Mouse (Mus musculus) embryonic facial prominence, embryonic 12.5 days (tissue): ENCODE measurements around the gene Slc52a3. TPM values are rescaled to one million over a fixed set of nuclear protein-coding genes. Genes with fewer than 3 reads are reported as not detected.

Experiments
- ATAC-seq: fragments of 200-750 bp; cut with Nextera tagmentation; 2 replicates; pipeline ENCODE4 v1.8.0; 2017; ENCODE audit not compliant: insufficient number of reproducible peaks, insufficient read depth, low FRiP score, low TSS enrichment
- H3K27ac ChIP-seq: fragments of 300-500 bp; sonication (generic); 2 replicates; pipeline ENCODE4 v1.5.1; 2016; ENCODE audit warnings: mild to moderate bottlenecking
- H3K27me3 ChIP-seq: fragments of 300-500 bp; sonication (generic); 2 replicates; pipeline ENCODE4 v1.6.1; 2016; ENCODE audit warnings: mild to moderate bottlenecking, moderate library complexity
- H3K36me3 ChIP-seq: fragments of 300-500 bp; sonication (generic); 2 replicates; pipeline ENCODE4 v1.6.1; 2016; ENCODE audit warnings: mild to moderate bottlenecking
- H3K4me1 ChIP-seq: fragments of 300-500 bp; sonication (generic); 2 replicates; pipeline ENCODE4 v1.6.1; 2016
- H3K4me2 ChIP-seq: fragments of 300-500 bp; sonication (generic); replicated peaks from 2 replicates; pipeline ENCODE4 v1.6.1; 2016; ENCODE audit warnings: mild to moderate bottlenecking, moderate library complexity
- H3K4me3 ChIP-seq: fragments of 300-500 bp; sonication (generic); 2 replicates; pipeline ENCODE4 v1.5.1; 2016; ENCODE audit warnings: mild to moderate bottlenecking
- H3K9ac ChIP-seq: fragments of 300-500 bp; sonication (generic); 2 replicates; pipeline ENCODE4 v1.6.1; 2016; ENCODE audit warnings: mild to moderate bottlenecking, moderate library complexity
- H3K9me3 ChIP-seq: fragments of 300-500 bp; sonication (generic); 2 replicates; pipeline ENCODE4 v1.6.1; 2016; ENCODE audit warnings: mild to moderate bottlenecking, moderate library complexity
- WGBS: fragments of 180-500 bp; shearing (Covaris S2); methylation state at CpG from one replicate; pipeline ENCODE4 v1.1.7; 2016; 5-methylcytosine and 5-hydroxymethylcytosine counted together
- polyA plus RNA-seq: library from polyadenylated mRNA; unstranded; fragments of >200 nt; fragmentation: Nextera tagmentation; extraction: Ambion mirVana; gene quantifications from 2 replicates; pipeline ENCODE4 v1.2.1, GENCODE M21; 2016

Gene Slc52a3
- polyA plus RNA-seq, 1 experiment from 2014 or later = 1.2 TPM

- H3K27me3 ChIP-seq = 0 out of 2 replicates have a peak, but pooled peaks cover 4% of the 10 kb centered on the region
- ATAC-seq = peak; percentile 24; the same call in 1 of the 2 replicates
- H3K27ac ChIP-seq = no peak overlapping the region
- H3K4me1 ChIP-seq = peaks cover 41% of the 10 kb centered on the region
- H3K4me3 ChIP-seq = no peak overlapping the region
- H3K36me3 ChIP-seq = peaks cover 6% of the 10 kb centered on the region
- no peak overlapping the region for H3K4me2 ChIP-seq
- 6% methylated on average over 9 of the region's 9 CpGs for WGBS
- no peak overlapping the region for H3K9ac ChIP-seq
- no peaks in the 10 kb centered on the region for H3K9me3 ChIP-seq
Measured at GRCm38 (mm10) chr2:151964052-151964451, 32.3 kb upstream of the Slc52a3 start.

- Histone ChIP-seq H3K4me1 (peaks cover 56% of the 10 kb centered on the region), H3K27me3 (0 out of 2 replicates have a peak, but pooled peaks cover 5% of the 10 kb centered on the region), H3K4me2 (no peak overlapping the region), H3K4me3 (no peak overlapping the region), H3K9me3 (no peaks in the 10 kb centered on the region), H3K27ac (peak overlapping the region; percentile 32; the same call in 1 of the 2 replicates), H3K36me3 (peaks cover 16% of the 10 kb centered on the region), H3K9ac (no peak overlapping the region)
- WGBS = 22% methylated on average over 9 of the region's 9 CpGs
- no peak for ATAC-seq
Measured at GRCm38 (mm10) chr2:151967176-151967750, 29.0 kb upstream of the Slc52a3 start.

GRCm38 (mm10) chr2:151967792-151968191 lies 28.5 kb upstream of the Slc52a3 start:
- no peak overlapping the region for H3K4me3 ChIP-seq
- no peak overlapping the region for H3K9ac ChIP-seq
- peaks cover 16% of the 10 kb centered on the region for H3K36me3 ChIP-seq
- H3K4me2 ChIP-seq = no peak overlapping the region
- peak overlapping the region; percentile 32; the same call in 1 of the 2 replicates for H3K27ac ChIP-seq
- no peak for ATAC-seq
- peaks cover 53% of the 10 kb centered on the region for H3K4me1 ChIP-seq
- 71% methylated on average over 2 of the region's 2 CpGs for WGBS
- H3K27me3 ChIP-seq = peaks cover 11% of the 10 kb centered on the region; the same call in 1 of the 2 replicates
- no peaks in the 10 kb centered on the region for H3K9me3 ChIP-seq

- H3K9ac ChIP-seq = no peak overlapping the region
- ATAC-seq = no peak
Measured at GRCm38 (mm10) chr2:151968451-151968850, 27.9 kb upstream of the Slc52a3 start.

GRCm38 (mm10) chr2:151968986-151969385 lies 27.3 kb upstream of the Slc52a3 start:
- Histone ChIP-seq H3K27me3 (peaks cover 21% of the 10 kb centered on the region), H3K4me2 (0 out of 2 replicates have a peak overlapping the region, but pooled peaks have one; percentile 1), H3K27ac (no peak overlapping the region), H3K9ac (no peak overlapping the region), H3K36me3 (peaks cover 16% of the 10 kb centered on the region), H3K4me1 (peaks cover 55% of the 10 kb centered on the region), H3K9me3 (no peaks in the 10 kb centered on the region), H3K4me3 (no peak overlapping the region)
- WGBS = 89% methylated on average over 7 of the region's 7 CpGs
- ATAC-seq = no peak

More at GRCm38 (mm10) chr2:151968451-151968850, 27.9 kb upstream of the Slc52a3 start:
- Histone ChIP-seq H3K9me3 (no peaks in the 10 kb centered on the region), H3K36me3 (peaks cover 16% of the 10 kb centered on the region), H3K27me3 (peaks cover 16% of the 10 kb centered on the region), H3K4me1 (peaks cover 55% of the 10 kb centered on the region), H3K27ac (no peak overlapping the region), H3K4me3 (no peak overlapping the region), H3K4me2 (no peak overlapping the region)
- 81% methylated on average over 8 of the region's 8 CpGs for WGBS

- Histone ChIP-seq H3K9me3 (no peaks in the 10 kb centered on the region), H3K4me3 (no peak overlapping the region), H3K9ac (no peak overlapping the region), H3K27ac (no peak overlapping the region), H3K4me2 (peak overlapping the region; percentile 70; the same call in 1 of the 2 replicates), H3K4me1 (peaks cover 54% of the 10 kb centered on the region), H3K27me3 (peaks cover 25% of the 10 kb centered on the region), H3K36me3 (peaks cover 16% of the 10 kb centered on the region)
- WGBS = 90% methylated on average over 6 of the region's 6 CpGs
- ATAC-seq = no peak
Measured at GRCm38 (mm10) chr2:151969396-151969795, 26.9 kb upstream of the Slc52a3 start.

GRCm38 (mm10) chr2:151970191-151971172 lies 25.8 kb upstream of the Slc52a3 start:
- peaks cover 52% of the 10 kb centered on the region for H3K4me1 ChIP-seq
- H3K27ac ChIP-seq = peak overlapping the region; percentile 72
- peaks cover 30% of the 10 kb centered on the region for H3K27me3 ChIP-seq
- no peaks in the 10 kb centered on the region for H3K9me3 ChIP-seq
- peak overlapping the region; percentile 40 for H3K4me3 ChIP-seq
- peaks cover 16% of the 10 kb centered on the region for H3K36me3 ChIP-seq
- peak; percentile 83 for ATAC-seq
- H3K9ac ChIP-seq = peak overlapping the region; percentile 55; the same call in 1 of the 2 replicates
- H3K4me2 ChIP-seq = peak overlapping the region; percentile 70
- 45% methylated on average over 53 of the region's 53 CpGs for WGBS

DNA sequence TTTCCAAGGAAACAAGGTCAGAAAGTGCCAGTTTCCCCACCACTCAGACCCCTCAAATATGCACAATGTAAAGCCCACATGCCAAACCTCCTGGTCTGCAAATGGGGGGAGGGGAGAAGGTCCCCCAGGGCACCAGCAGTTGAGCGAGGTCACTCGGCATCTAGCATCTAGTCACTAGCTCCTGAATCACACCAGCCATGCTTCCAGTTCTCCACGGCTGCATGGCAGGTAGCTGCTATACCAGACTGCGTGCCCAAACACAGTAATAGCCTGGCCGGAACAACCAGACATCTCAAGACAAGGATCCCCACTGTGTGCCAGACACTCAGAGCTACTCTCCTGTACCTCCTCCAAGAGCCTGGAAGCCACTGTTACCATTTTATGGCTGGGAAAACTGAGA lies 24.6 kb upstream of the Slc52a3 start:
- H3K9ac ChIP-seq = no peak overlapping the region
- peaks cover 30% of the 10 kb centered on the region for H3K27me3 ChIP-seq
- ATAC-seq = no peak
- H3K4me2 ChIP-seq = no peak overlapping the region
- H3K4me3 ChIP-seq = no peak overlapping the region
- no peak overlapping the region; the same call in 1 of the 2 replicates for H3K27ac ChIP-seq
- no peaks in the 10 kb centered on the region for H3K9me3 ChIP-seq
- H3K4me1 ChIP-seq = peaks cover 52% of the 10 kb centered on the region
- 82% methylated on average over 5 of the region's 5 CpGs for WGBS
- peaks cover 16% of the 10 kb centered on the region for H3K36me3 ChIP-seq

DNA sequence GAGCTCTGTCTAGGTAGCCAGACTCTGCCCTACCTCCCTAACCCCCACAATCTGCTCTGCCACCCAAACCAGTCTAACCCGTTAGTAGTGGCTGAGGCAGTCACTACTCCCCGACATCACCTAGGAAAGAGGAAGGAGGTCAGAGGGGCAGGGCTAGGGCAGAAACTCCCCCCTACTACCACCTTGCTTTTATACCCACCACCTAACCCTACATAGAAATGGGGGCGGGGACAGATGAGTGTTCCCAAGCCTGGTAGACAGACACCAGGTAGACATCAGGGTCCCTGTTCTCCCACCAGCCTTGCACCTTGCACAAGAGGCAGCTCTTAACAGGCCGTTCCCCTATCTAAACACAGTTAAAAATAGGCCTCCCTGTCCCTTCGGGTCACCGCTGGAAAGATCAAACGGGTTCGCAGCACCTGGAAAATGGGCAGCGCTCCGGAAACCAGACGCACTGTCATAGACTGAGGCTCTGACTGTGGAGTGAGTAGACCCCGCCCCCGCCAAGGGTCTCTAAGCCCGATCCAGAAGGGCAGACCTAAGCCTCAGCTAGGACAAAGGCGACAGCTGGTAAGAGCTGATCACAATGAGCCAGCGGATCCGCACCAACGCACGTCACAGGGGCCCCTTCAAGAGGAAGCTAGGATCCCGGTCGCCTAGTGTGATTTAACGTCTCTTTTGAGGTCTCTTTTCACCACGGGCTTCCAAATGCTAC lies 23.3 kb upstream of the Slc52a3 start:
- peaks cover 49% of the 10 kb centered on the region for H3K4me1 ChIP-seq
- H3K9me3 ChIP-seq = no peaks in the 10 kb centered on the region
- peak overlapping the region; percentile 43 for H3K4me2 ChIP-seq
- peak; percentile 50; the same call in 1 of the 2 replicates for ATAC-seq
- peaks cover 16% of the 10 kb centered on the region for H3K36me3 ChIP-seq
- H3K27ac ChIP-seq = 0 out of 2 replicates have a peak overlapping the region, but pooled peaks have one; percentile 4
- 15% methylated on average over 23 of the region's 23 CpGs for WGBS
- H3K4me3 ChIP-seq = peak overlapping the region; percentile 26
- peaks cover 30% of the 10 kb centered on the region for H3K27me3 ChIP-seq
- H3K9ac ChIP-seq = no peak overlapping the region

- Histone ChIP-seq H3K9me3 (no peaks in the 10 kb centered on the region), H3K27ac (peak overlapping the region; percentile 4; the same call in 1 of the 2 replicates), H3K9ac (0 out of 2 replicates have a peak overlapping the region, but pooled peaks have one; percentile 20), H3K27me3 (peaks cover 30% of the 10 kb centered on the region), H3K36me3 (peaks cover 12% of the 10 kb centered on the region), H3K4me1 (peaks cover 53% of the 10 kb centered on the region), H3K4me3 (peak overlapping the region; percentile 26), H3K4me2 (peak overlapping the region; percentile 43)
- WGBS = 9% methylated on average over 36 of the region's 36 CpGs
- ATAC-seq = no peak
Measured at GRCm38 (mm10) chr2:151973595-151974562, 22.4 kb upstream of the Slc52a3 start.
